Mouse (Mus musculus): ENCODE data around the gene Cyp24a1. TPM values are rescaled to one million over a fixed set of nuclear protein-coding genes. Genes with fewer than 3 reads are reported as not detected.

The Cyp24a1 gene
- polyA plus RNA-seq, 1 experiment from 2014 or later, result 0.05 TPM

DNA sequence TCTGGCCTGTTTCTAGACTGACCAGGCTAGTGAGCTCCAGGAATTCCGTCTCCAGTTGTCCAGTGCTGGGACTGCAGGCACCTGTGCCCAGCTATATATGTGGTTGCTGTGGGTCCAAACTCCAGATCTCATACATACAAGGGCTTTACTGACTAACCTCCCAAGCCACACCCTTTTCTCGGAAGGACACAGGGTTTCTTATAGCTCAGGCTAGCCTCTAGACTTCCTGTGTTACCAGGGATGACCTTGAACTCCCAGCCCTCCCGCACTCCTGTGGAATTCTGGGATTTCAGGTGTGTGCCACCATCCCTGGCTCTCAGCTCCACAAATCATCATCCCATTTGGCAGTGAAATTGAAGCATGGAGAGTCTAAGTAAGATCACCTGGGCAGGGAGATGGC is 33.3 kb upstream of the Cyp24a1 start:
- no peak for ATAC-seq (ENCODE audit: low read depth)
- 93% methylated on average over 3 of the region's 3 CpGs for WGBS
- Histone ChIP-seq H3K4me3 (ENCODE audit: low read depth, low read length) (no peak overlapping the region), H3K27ac (ENCODE audit: low read depth, low read length) (no peak overlapping the region), H3K4me1 (ENCODE audit: control insufficient read depth, insufficient read depth, low read length) (no peaks in the 10 kb centered on the region), H3K36me3 (ENCODE audit: control insufficient read depth, insufficient read depth, low read length) (no peaks in the 10 kb centered on the region), H3K27me3 (ENCODE audit: control insufficient read depth, insufficient read depth, low read length) (no peaks in the 10 kb centered on the region), H3K4me2 (ENCODE audit: low read depth, low read length) (no peak overlapping the region), H3K9ac (replicated peaks; ENCODE audit: low read depth, low read length) (no peak overlapping the region), H3K9me3 (ENCODE audit: control insufficient read depth, low read length) (no peaks in the 10 kb centered on the region)

DNA sequence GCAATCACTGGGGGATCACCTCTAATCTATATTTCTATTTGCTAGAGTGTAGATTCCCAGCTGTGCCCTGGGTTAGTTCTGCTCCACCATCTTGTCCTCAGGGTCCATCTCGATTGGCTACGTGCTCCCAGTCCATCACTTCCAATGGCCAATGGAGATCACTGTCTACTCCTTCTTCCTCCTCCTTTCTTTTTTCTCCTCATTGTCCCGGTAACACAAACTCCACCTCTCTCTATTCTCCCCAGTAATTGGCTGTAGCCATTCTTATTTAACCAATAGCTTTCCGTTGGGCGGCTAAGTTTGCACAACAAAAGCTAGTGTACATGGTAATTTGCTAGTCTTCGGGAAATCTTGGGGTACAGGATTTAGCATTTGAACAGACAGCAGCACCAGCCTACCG is 32.8 kb upstream of the Cyp24a1 start:
- Histone ChIP-seq H3K4me1 (ENCODE audit: control insufficient read depth, insufficient read depth, low read length) (no peaks in the 10 kb centered on the region), H3K4me2 (ENCODE audit: low read depth, low read length) (no peak overlapping the region), H3K27ac (ENCODE audit: low read depth, low read length) (no peak overlapping the region), H3K9ac (replicated peaks; ENCODE audit: low read depth, low read length) (no peak overlapping the region), H3K36me3 (ENCODE audit: control insufficient read depth, insufficient read depth, low read length) (no peaks in the 10 kb centered on the region), H3K9me3 (ENCODE audit: control insufficient read depth, low read length) (no peaks in the 10 kb centered on the region), H3K4me3 (ENCODE audit: low read depth, low read length) (no peak overlapping the region), H3K27me3 (ENCODE audit: control insufficient read depth, insufficient read depth, low read length) (no peaks in the 10 kb centered on the region)
- 87% methylated on average over 7 of the region's 7 CpGs for WGBS
- no peak for ATAC-seq (ENCODE audit: low read depth)

- no peak for ATAC-seq (ENCODE audit: low read depth)
- Histone ChIP-seq H3K4me2 (ENCODE audit: low read depth, low read length) (no peak overlapping the region), H3K27ac (ENCODE audit: low read depth, low read length) (no peak overlapping the region), H3K9me3 (ENCODE audit: control insufficient read depth, low read length) (no peaks in the 10 kb centered on the region), H3K4me1 (ENCODE audit: control insufficient read depth, insufficient read depth, low read length) (no peaks in the 10 kb centered on the region), H3K27me3 (ENCODE audit: control insufficient read depth, insufficient read depth, low read length) (no peaks in the 10 kb centered on the region), H3K4me3 (ENCODE audit: low read depth, low read length) (no peak overlapping the region), H3K9ac (replicated peaks; ENCODE audit: low read depth, low read length) (no peak overlapping the region), H3K36me3 (ENCODE audit: control insufficient read depth, insufficient read depth, low read length) (no peaks in the 10 kb centered on the region)
- 81% methylated on average over 16 of the region's 16 CpGs for WGBS
Observed at GRCm38 (mm10) chr2:170528061-170528460, 31.1 kb upstream of the Cyp24a1 start.

DNA sequence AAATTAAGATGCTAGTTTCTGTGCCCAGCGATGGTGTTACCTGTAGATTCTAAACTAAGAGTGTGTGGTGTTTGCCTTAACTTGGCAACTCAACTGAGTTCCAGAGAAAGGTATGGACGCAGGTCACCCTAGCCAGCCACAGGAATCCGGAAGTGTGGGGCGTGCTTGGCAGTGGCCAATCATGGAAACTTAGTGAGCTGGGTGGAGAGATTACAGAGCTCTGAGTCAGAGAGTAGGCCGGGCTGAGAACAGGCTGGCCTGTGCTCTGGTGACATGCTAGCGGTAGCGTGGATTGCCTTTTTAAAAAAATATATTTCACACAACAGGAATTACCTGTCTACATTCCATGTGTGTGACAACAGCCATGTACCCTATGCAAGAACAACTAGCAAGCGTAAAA is 29.6 kb upstream of the Cyp24a1 start:
- Histone ChIP-seq H3K27me3 (ENCODE audit: control insufficient read depth, insufficient read depth, low read length) (no peaks in the 10 kb centered on the region), H3K9me3 (ENCODE audit: control insufficient read depth, low read length) (no peaks in the 10 kb centered on the region), H3K4me1 (ENCODE audit: control insufficient read depth, insufficient read depth, low read length) (no peaks in the 10 kb centered on the region), H3K4me2 (ENCODE audit: low read depth, low read length) (no peak overlapping the region), H3K9ac (replicated peaks; ENCODE audit: low read depth, low read length) (no peak overlapping the region), H3K4me3 (ENCODE audit: low read depth, low read length) (no peak overlapping the region), H3K36me3 (ENCODE audit: control insufficient read depth, insufficient read depth, low read length) (no peaks in the 10 kb centered on the region), H3K27ac (ENCODE audit: low read depth, low read length) (no peak overlapping the region)
- ATAC-seq (ENCODE audit: low read depth), result no peak
- 96% methylated on average over 8 of the region's 8 CpGs for WGBS

- H3K27ac ChIP-seq (ENCODE audit: low read depth, low read length), result no peak overlapping the region
- H3K9me3 ChIP-seq (ENCODE audit: control insufficient read depth, low read length), result no peaks in the 10 kb centered on the region
- WGBS, result 7% methylated on average over 7 of the region's 7 CpGs
- peak; percentile 51; the same call in 1 of the 2 replicates for ATAC-seq (ENCODE audit: low read depth)
- H3K9ac ChIP-seq (replicated peaks; ENCODE audit: low read depth, low read length), result no peak overlapping the region
- H3K4me1 ChIP-seq (ENCODE audit: control insufficient read depth, insufficient read depth, low read length), result no peaks in the 10 kb centered on the region
- H3K27me3 ChIP-seq (ENCODE audit: control insufficient read depth, insufficient read depth, low read length), result no peaks in the 10 kb centered on the region
- H3K36me3 ChIP-seq (ENCODE audit: control insufficient read depth, insufficient read depth, low read length), result peaks cover 27% of the 10 kb centered on the region
- no peak overlapping the region for H3K4me3 ChIP-seq (ENCODE audit: low read depth, low read length)
- H3K4me2 ChIP-seq (ENCODE audit: low read depth, low read length), result no peak overlapping the region
Observed at GRCm38 (mm10) chr2:170520321-170520971, 23.5 kb upstream of the Cyp24a1 start.

DNA sequence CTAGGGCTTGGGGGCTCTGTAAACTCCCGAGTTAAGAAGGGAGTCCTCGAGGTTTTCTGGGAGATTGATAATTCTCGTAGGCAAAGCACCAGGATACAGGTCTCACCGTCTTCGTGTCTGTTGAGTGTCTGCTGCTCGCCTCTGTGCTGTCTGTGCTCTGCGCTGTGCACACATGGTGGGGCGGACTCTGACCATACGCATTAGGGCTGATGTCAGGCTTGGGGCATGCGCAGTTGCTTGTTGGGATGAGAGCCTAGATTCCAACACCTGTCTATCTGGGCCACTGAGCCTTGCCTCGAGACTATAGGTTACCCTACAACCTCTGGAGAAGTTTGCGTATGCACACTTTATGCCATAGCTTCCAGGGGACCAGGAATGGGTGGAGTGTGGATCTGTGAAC is 16.8 kb upstream of the Cyp24a1 start:
- H3K27me3 ChIP-seq (ENCODE audit: control insufficient read depth, insufficient read depth, low read length), result no peaks in the 10 kb centered on the region
- WGBS, result 94% methylated on average over 12 of the region's 12 CpGs
- peaks cover 18% of the 10 kb centered on the region; the same call in 1 of the 2 replicates for H3K36me3 ChIP-seq (ENCODE audit: control insufficient read depth, insufficient read depth, low read length)
- ATAC-seq (ENCODE audit: low read depth), result no peak
- H3K9me3 ChIP-seq (ENCODE audit: control insufficient read depth, low read length), result no peaks in the 10 kb centered on the region
- no peak overlapping the region for H3K4me2 ChIP-seq (ENCODE audit: low read depth, low read length)
- no peak overlapping the region for H3K27ac ChIP-seq (ENCODE audit: low read depth, low read length)
- H3K4me1 ChIP-seq (ENCODE audit: control insufficient read depth, insufficient read depth, low read length), result peaks cover 11% of the 10 kb centered on the region
- H3K4me3 ChIP-seq (ENCODE audit: low read depth, low read length), result no peak overlapping the region
- H3K9ac ChIP-seq (replicated peaks; ENCODE audit: low read depth, low read length), result no peak overlapping the region

GRCm38 (mm10) chr2:170511073-170511891 is 14.3 kb upstream of the Cyp24a1 start:
- Histone ChIP-seq H3K27me3 (ENCODE audit: control insufficient read depth, insufficient read depth, low read length) (no peaks in the 10 kb centered on the region), H3K4me3 (ENCODE audit: low read depth, low read length) (peak overlapping the region; percentile 93), H3K4me1 (ENCODE audit: control insufficient read depth, insufficient read depth, low read length) (peaks cover 17% of the 10 kb centered on the region), H3K36me3 (ENCODE audit: control insufficient read depth, insufficient read depth, low read length) (0 out of 2 replicates have a peak, but pooled peaks cover 6% of the 10 kb centered on the region), H3K9me3 (ENCODE audit: control insufficient read depth, low read length) (no peaks in the 10 kb centered on the region), H3K27ac (ENCODE audit: low read depth, low read length) (peak overlapping the region; percentile 80), H3K4me2 (ENCODE audit: low read depth, low read length) (peak overlapping the region; percentile 81), H3K9ac (replicated peaks; ENCODE audit: low read depth, low read length) (peak overlapping the region; percentile 87)
- WGBS, result under 1% methylated on average over 59 of the region's 69 CpGs
- peak; percentile 64 for ATAC-seq (ENCODE audit: low read depth)

DNA sequence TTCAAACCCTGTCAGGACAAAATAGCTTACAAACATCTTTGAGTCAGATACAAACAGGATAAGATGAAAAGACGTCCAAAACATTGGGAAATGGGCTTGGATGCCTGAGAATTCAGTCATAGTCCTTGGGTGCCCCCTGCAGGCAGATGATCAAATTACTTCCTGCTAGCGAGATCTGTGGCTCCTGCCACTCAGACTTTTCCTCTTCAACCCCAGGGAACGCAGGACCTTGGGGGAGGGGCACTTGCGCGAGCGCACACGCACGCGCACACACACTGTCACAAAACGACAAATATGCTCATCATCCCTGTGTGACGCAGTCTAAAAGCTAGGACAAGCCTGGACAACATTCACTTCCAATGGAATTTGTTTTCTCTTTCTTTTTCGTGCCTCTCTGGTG is 11.9 kb upstream of the Cyp24a1 start:
- H3K9me3 ChIP-seq (ENCODE audit: control insufficient read depth, low read length), result no peaks in the 10 kb centered on the region
- no peaks in the 10 kb centered on the region for H3K36me3 ChIP-seq (ENCODE audit: control insufficient read depth, insufficient read depth, low read length)
- peak overlapping the region; percentile 37; the same call in 1 of the 2 replicates for H3K4me2 ChIP-seq (ENCODE audit: low read depth, low read length)
- 0 out of 2 replicates have a peak, but pooled peaks have one; percentile 28 for ATAC-seq (ENCODE audit: low read depth)
- H3K27ac ChIP-seq (ENCODE audit: low read depth, low read length), result no peak overlapping the region
- peaks cover 17% of the 10 kb centered on the region for H3K4me1 ChIP-seq (ENCODE audit: control insufficient read depth, insufficient read depth, low read length)
- H3K4me3 ChIP-seq (ENCODE audit: low read depth, low read length), result peak overlapping the region; percentile 6; the same call in 1 of the 2 replicates
- 4% methylated on average over 12 of the region's 12 CpGs for WGBS
- no peak overlapping the region for H3K9ac ChIP-seq (replicated peaks; ENCODE audit: low read depth, low read length)
- no peaks in the 10 kb centered on the region for H3K27me3 ChIP-seq (ENCODE audit: control insufficient read depth, insufficient read depth, low read length)

DNA sequence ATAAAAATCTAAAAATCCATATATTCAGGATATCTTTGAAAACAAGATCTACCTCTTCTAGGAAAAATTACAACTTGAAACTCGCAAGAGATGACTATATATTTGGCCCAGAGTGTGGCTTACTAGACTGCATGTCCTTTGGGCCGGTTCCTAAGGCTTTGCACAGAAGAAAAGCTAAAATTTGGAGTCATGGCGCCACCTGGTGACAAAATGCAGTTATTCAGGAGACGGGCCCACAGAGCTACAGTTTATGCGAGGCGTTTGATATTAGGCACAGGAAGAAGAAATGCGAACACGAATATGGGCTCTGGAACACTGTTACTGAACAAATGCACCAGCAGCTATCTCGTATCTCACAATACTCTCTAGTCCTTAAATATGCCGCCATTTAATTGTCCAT is 10.8 kb upstream of the Cyp24a1 start:
- Histone ChIP-seq H3K9ac (replicated peaks; ENCODE audit: low read depth, low read length) (0 out of 2 replicates have a peak overlapping the region, but pooled peaks have one; percentile 16), H3K4me2 (ENCODE audit: low read depth, low read length) (no peak overlapping the region), H3K27ac (ENCODE audit: low read depth, low read length) (no peak overlapping the region), H3K4me3 (ENCODE audit: low read depth, low read length) (no peak overlapping the region), H3K27me3 (ENCODE audit: control insufficient read depth, insufficient read depth, low read length) (no peaks in the 10 kb centered on the region), H3K36me3 (ENCODE audit: control insufficient read depth, insufficient read depth, low read length) (no peaks in the 10 kb centered on the region), H3K9me3 (ENCODE audit: control insufficient read depth, low read length) (no peaks in the 10 kb centered on the region), H3K4me1 (ENCODE audit: control insufficient read depth, insufficient read depth, low read length) (peaks cover 15% of the 10 kb centered on the region)
- 9% methylated on average over 10 of the region's 10 CpGs for WGBS
- peak; percentile 59; the same call in 1 of the 2 replicates for ATAC-seq (ENCODE audit: low read depth)
